Mouse (Mus musculus) liver, adult 2 months (tissue): ENCODE measurements around the gene Cpn1. TPM values are rescaled to one million over a fixed set of nuclear protein-coding genes. Genes with fewer than 3 reads are reported as not detected.

Experiments
- DNase-seq: peaks from one replicate; pipeline ENCODE4 v3.0.0-alpha.2; 2011; ENCODE audit warnings: low read depth, low spot score; ENCODE audit errors: extremely low read depth
- H3K27ac ChIP-seq: fragments of 200-500 bp; replicated peaks from 2 replicates; pipeline ENCODE4 v1.5.1; 2012; ENCODE audit warnings: low read depth, mild to moderate bottlenecking, control low read depth, inconsistent platforms, low read length; ENCODE audit not compliant: insufficient read depth
- H3K27me3 ChIP-seq: fragments of 200-500 bp; 2 replicates; pipeline ENCODE4 v1.6.1; 2012; ENCODE audit warnings: mild to moderate bottlenecking, moderate library complexity, low read length, inconsistent platforms; ENCODE audit not compliant: control insufficient read depth, insufficient read depth
- H3K36me3 ChIP-seq: fragments of 200-500 bp; 2 replicates; pipeline ENCODE4 v1.6.1; 2012; ENCODE audit warnings: low read length, inconsistent platforms; ENCODE audit not compliant: control insufficient read depth, insufficient read depth
- H3K4me1 ChIP-seq: fragments of 200-500 bp; 2 replicates; pipeline ENCODE4 v1.6.1; 2011; ENCODE audit warnings: low read length; ENCODE audit not compliant: control insufficient read depth, insufficient read depth
- H3K4me3 ChIP-seq: fragments of 200-500 bp; 2 replicates; pipeline ENCODE4 v1.5.1; 2011; ENCODE audit warnings: low read depth, mild to moderate bottlenecking, control low read depth, low read length, moderate library complexity; ENCODE audit not compliant: insufficient read depth
- H3K79me2 ChIP-seq: fragments of 200-500 bp; 2 replicates; pipeline ENCODE4 v1.6.1; 2012; ENCODE audit warnings: inconsistent platforms, mild to moderate bottlenecking, low read length, moderate library complexity; ENCODE audit not compliant: control insufficient read depth, insufficient read depth
- H3K9ac ChIP-seq: fragments of 200-500 bp; 2 replicates; pipeline ENCODE4 v1.6.1; 2012; ENCODE audit warnings: low read depth, mild to moderate bottlenecking, control low read depth, inconsistent platforms, low read length
- CTCF ChIP-seq: fragments of 200-500 bp; IDR thresholded peaks from 2 replicates; pipeline ENCODE4 v1.5.1; 2011; ENCODE audit warnings: low read depth, low read length, control low read depth
- POLR2A ChIP-seq: fragments of 200-500 bp; IDR thresholded peaks from 2 replicates; pipeline ENCODE4 v1.6.1; 2011; ENCODE audit warnings: low read length, control low read depth; ENCODE audit not compliant: insufficient read depth; ENCODE audit errors: extremely low read depth
- WGBS: fragments of 180-500 bp; shearing (Covaris S2); methylation state at CpG from one replicate; pipeline ENCODE4 v1.1.7; 2018; 5-methylcytosine and 5-hydroxymethylcytosine counted together
- polyA plus RNA-seq: library from polyadenylated mRNA; depleted of rRNA; stranded (reverse); fragments of >200 nt; gene quantifications from 2 replicates; pipeline ENCODE4 v1.2.3, GENCODE M21; 2012
- total RNA-seq: library from RNA; depleted of rRNA; stranded (reverse); fragments of >200 nt; gene quantifications from 2 replicates; pipeline ENCODE4 v1.2.3, GENCODE M21; 2014

Cpn1 gene
- total and polyA plus RNA-seq, 2 experiments = 215 to 336 TPM

GRCm38 (mm10) chr19:43968436-43969026, 17.8 kb downstream of the Cpn1 start:
- Histone ChIP-seq H3K79me2 (0 out of 2 replicates have a peak, but pooled peaks cover 3% of the 10 kb centered on the region), H3K36me3 (peaks cover 53% of the 10 kb centered on the region)
- 73% methylated on average over 11 of the region's 11 CpGs for WGBS

GRCm38 (mm10) chr19:43966481-43966880, 19.9 kb downstream of the Cpn1 start:
- no peak overlapping the region for H3K9ac ChIP-seq
- peaks cover 63% of the 10 kb centered on the region for H3K36me3 ChIP-seq
- H3K79me2 ChIP-seq = 0 out of 2 replicates have a peak, but pooled peaks cover 2% of the 10 kb centered on the region
- H3K4me3 ChIP-seq = no peak overlapping the region
- TF ChIP-seq POLR2A = no peak
- no peak for TF ChIP-seq CTCF
- no peak overlapping the region; the same call in 1 of the 2 replicates for H3K27ac ChIP-seq
- peaks cover 4% of the 10 kb centered on the region for H3K4me1 ChIP-seq
- H3K27me3 ChIP-seq = no peaks in the 10 kb centered on the region
- WGBS = 63% methylated on average over 2 of the region's 2 CpGs
- peak; percentile 68 for DNase-seq

More at GRCm38 (mm10) chr19:43968436-43969026, 17.8 kb downstream of the Cpn1 start:
- no peak overlapping the region for H3K9ac ChIP-seq
- H3K4me1 ChIP-seq = peaks cover 12% of the 10 kb centered on the region
- DNase-seq = no peak
- TF ChIP-seq POLR2A (no peak), CTCF (no peak)
- H3K4me3 ChIP-seq = no peak overlapping the region
- H3K27me3 ChIP-seq = no peaks in the 10 kb centered on the region
- no peak overlapping the region for H3K27ac ChIP-seq

GRCm38 (mm10) chr19:43965496-43966085, 20.8 kb downstream of the Cpn1 start:
- TF ChIP-seq CTCF (no peak), POLR2A (no peak)
- Histone ChIP-seq H3K27ac (no peak overlapping the region), H3K79me2 (no peaks in the 10 kb centered on the region), H3K27me3 (no peaks in the 10 kb centered on the region), H3K9ac (no peak overlapping the region), H3K4me1 (no peaks in the 10 kb centered on the region), H3K36me3 (peaks cover 67% of the 10 kb centered on the region), H3K4me3 (no peak overlapping the region)
- no peak for DNase-seq
- 84% methylated on average over 11 of the region's 11 CpGs for WGBS

GRCm38 (mm10) chr19:43962795-43963194, 23.6 kb downstream of the Cpn1 start:
- Histone ChIP-seq H3K27ac (no peak overlapping the region), H3K4me3 (no peak overlapping the region), H3K27me3 (no peaks in the 10 kb centered on the region), H3K36me3 (peaks cover 62% of the 10 kb centered on the region), H3K79me2 (no peaks in the 10 kb centered on the region), H3K4me1 (no peaks in the 10 kb centered on the region), H3K9ac (no peak overlapping the region)
- 85% methylated on average over 9 of the region's 9 CpGs for WGBS
- no peak for DNase-seq
- TF ChIP-seq POLR2A (no peak), CTCF (no peak)

- Histone ChIP-seq H3K79me2 (no peaks in the 10 kb centered on the region), H3K4me3 (no peak overlapping the region), H3K27ac (no peak overlapping the region), H3K36me3 (peaks cover 62% of the 10 kb centered on the region), H3K4me1 (no peaks in the 10 kb centered on the region), H3K27me3 (no peaks in the 10 kb centered on the region), H3K9ac (no peak overlapping the region)
- 97% methylated on average over 2 of the region's 2 CpGs for WGBS
- TF ChIP-seq POLR2A = no peak
- TF ChIP-seq CTCF = peak; percentile 59
- DNase-seq = peak; percentile 41
Measured at GRCm38 (mm10) chr19:43961185-43961584, 25.2 kb downstream of the Cpn1 start.

- Histone ChIP-seq H3K9ac (no peak overlapping the region), H3K79me2 (no peaks in the 10 kb centered on the region), H3K27me3 (no peaks in the 10 kb centered on the region), H3K4me3 (no peak overlapping the region), H3K27ac (no peak overlapping the region), H3K4me1 (no peaks in the 10 kb centered on the region), H3K36me3 (peaks cover 52% of the 10 kb centered on the region)
- no peak for TF ChIP-seq CTCF
- TF ChIP-seq POLR2A = no peak
- 91% methylated on average over 11 of the region's 11 CpGs for whole genome bisulfite sequencing
- DNase-seq = no peak
Measured at GRCm38 (mm10) chr19:43960014-43960413, 26.3 kb downstream of the Cpn1 start.
